Mouse (Mus musculus) c-Kit-positive CD71-negative TER-119-negative erythroid progenitor cells, embryonic 14.5 days (primary cell): Measurements from ENCODE around the gene Atp8a2.

Source experiments
- DNase-seq: peaks from one replicate; pipeline ENCODE4 v3.0.0-alpha.2; 2013; ENCODE audit warnings: low read depth

Atp8a2 gene

GRCm38 (mm10) chr14:60196884-60197283 lies at the start of gene Atp8a2:
Gene Atp8a2 (minus strand): TSS chr14:60197179.
- no peak for DNase-seq

GRCm38 (mm10) chr14:60238551-60238950 lies 41.6 kb upstream of the Atp8a2 start:
- DNase-seq, result no peak

GRCm38 (mm10) chr14:60219886-60220285 lies 22.9 kb upstream of the Atp8a2 start:
- no peak for DNase-seq

- no peak for DNase-seq
Measured at GRCm38 (mm10) chr14:60217616-60218015, 20.6 kb upstream of the Atp8a2 start.

GRCm38 (mm10) chr14:60216125-60216524 lies 19.1 kb upstream of the Atp8a2 start:
- DNase-seq, result no peak

GRCm38 (mm10) chr14:60215000-60215399 lies 18.0 kb upstream of the Atp8a2 start:
- DNase-seq, result no peak

- DNase-seq, result no peak
Measured at GRCm38 (mm10) chr14:60214040-60214439, 17.1 kb upstream of the Atp8a2 start.

- DNase-seq, result no peak
Measured at GRCm38 (mm10) chr14:60209166-60209565, 12.2 kb upstream of the Atp8a2 start.

- DNase-seq, result no peak
Measured at GRCm38 (mm10) chr14:60204993-60205392, 8.0 kb upstream of the Atp8a2 start.

- no peak for DNase-seq
Measured at GRCm38 (mm10) chr14:60195999-60196398, 980 bp downstream of the Atp8a2 start.

GRCm38 (mm10) chr14:60194606-60195005 lies 2.4 kb downstream of the Atp8a2 start:
- DNase-seq, result no peak

- DNase-seq, result no peak
Measured at GRCm38 (mm10) chr14:60189771-60190170, 7.2 kb downstream of the Atp8a2 start.

- no peak for DNase-seq
Measured at GRCm38 (mm10) chr14:60188201-60188825, 8.7 kb downstream of the Atp8a2 start.

GRCm38 (mm10) chr14:60181306-60181705 lies 15.7 kb downstream of the Atp8a2 start:
- DNase-seq, result no peak

- DNase-seq, result no peak
Measured at GRCm38 (mm10) chr14:60178571-60178955, 18.4 kb downstream of the Atp8a2 start.

- no peak for DNase-seq
Measured at GRCm38 (mm10) chr14:60177614-60178570, 19.1 kb downstream of the Atp8a2 start.

GRCm38 (mm10) chr14:60176891-60177613 lies 19.9 kb downstream of the Atp8a2 start:
- DNase-seq, result no peak

GRCm38 (mm10) chr14:60176469-60176890 lies 20.5 kb downstream of the Atp8a2 start:
- no peak for DNase-seq

GRCm38 (mm10) chr14:60172286-60173055 lies 24.5 kb downstream of the Atp8a2 start:
- no peak for DNase-seq

- DNase-seq, result no peak
Measured at GRCm38 (mm10) chr14:60170845-60171610, 26.0 kb downstream of the Atp8a2 start.

- DNase-seq, result no peak
Measured at GRCm38 (mm10) chr14:60163367-60163766, 33.6 kb downstream of the Atp8a2 start.
